Mouse (Mus musculus): ENCODE measurements around the gene Casp8.

DNA sequence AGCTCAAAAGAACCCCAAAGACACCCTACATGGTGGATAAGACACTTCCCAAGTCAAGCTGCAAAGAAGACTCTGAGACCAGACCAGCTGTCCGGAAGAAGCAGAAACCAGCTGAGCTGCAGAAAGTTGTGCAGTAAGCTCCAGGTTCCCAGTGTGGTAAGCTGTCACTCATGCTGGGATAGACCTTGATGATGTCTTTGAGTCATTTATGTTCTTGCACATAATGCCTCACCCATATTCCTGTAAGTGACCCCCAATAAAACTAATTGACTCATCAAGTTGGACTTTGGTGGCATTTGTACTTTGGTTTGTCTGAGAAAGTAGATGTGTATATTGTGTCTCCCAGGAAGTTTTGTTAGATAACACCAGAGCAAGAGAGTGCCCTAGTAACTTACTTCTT lies 17.6 kb upstream of the Casp8 start:
- TF ChIP-seq ELF1 (IDR thresholded peaks at IDR 0.05; ENCODE audit: low read depth, low read length), result no peak
- TF ChIP-seq POLR2A (IDR thresholded peaks at IDR 0.05; ENCODE audit: low read depth, low read length), result no peak
- no peak for TF ChIP-seq POLR2AphosphoS2 (IDR thresholded peaks at IDR 0.05; ENCODE audit: low read depth, low read length)
- no peak for TF ChIP-seq CTCF (conservative IDR thresholded peaks at IDR 0.05 in 1 of 2, IDR thresholded peaks at IDR 0.05 in 1 of 2; ENCODE audit: low read depth in 2 of 2, low read length in 2 of 2)
- TF ChIP-seq SIN3A (IDR thresholded peaks at IDR 0.05; ENCODE audit: low read length), result no peak
- no peak for TF ChIP-seq RCOR1 (conservative IDR thresholded peaks at IDR 0.05; ENCODE audit: low read depth, low read length)
- no peak for TF ChIP-seq MXI1 (IDR thresholded peaks at IDR 0.05; ENCODE audit: low read depth, low read length)
- no peak for TF ChIP-seq CHD2 (IDR thresholded peaks at IDR 0.05; ENCODE audit: low read length)
- TF ChIP-seq BHLHE40 (IDR thresholded peaks at IDR 0.05; ENCODE audit: low read depth, low read length), result no peak
- TF ChIP-seq RAD21 (IDR thresholded peaks at IDR 0.05; ENCODE audit: low read depth, low read length), result no peak
- TF ChIP-seq CHD1 (IDR thresholded peaks at IDR 0.05; ENCODE audit: low read depth, low read length), result no peak
- no peak for TF ChIP-seq MAX (IDR thresholded peaks at IDR 0.05; ENCODE audit: low read length)
- TF ChIP-seq ZMIZ1 (IDR thresholded peaks at IDR 0.05; ENCODE audit: low read depth, low read length), result no peak
